Mouse (Mus musculus) ovary, postnatal 14 days (tissue): ENCODE measurements around the gene Uchl4.
"Not testable (repeated sequence)": the region's sequence is repeated elsewhere in the genome, so short reads cannot be mapped to it uniquely, and the experiment has no call there.

Experiments used
- DNase-seq: peaks from one replicate; pipeline ENCODE4 v3.0.0; 2022; ENCODE audit warnings: low spot score

The Uchl4 gene

GRCm38 (mm10) chr9:64231171-64231570 is 3.8 kb upstream of the Uchl4 start:
- DNase-seq = no peak

- DNase-seq = no peak
These were observed 3.3 kb upstream of the Uchl4 start for GRCm38 (mm10) chr9:64231674-64232073.

- no peak for DNase-seq
These were observed 2.6 kb upstream of the Uchl4 start for GRCm38 (mm10) chr9:64232257-64232957.

GRCm38 (mm10) chr9:64233656-64234055 is 1.3 kb upstream of the Uchl4 start:
- no peak for DNase-seq

GRCm38 (mm10) chr9:64236056-64236455 is 1.1 kb downstream of the Uchl4 start:
- DNase-seq = no peak

- no peak for DNase-seq
These were observed 5.1 kb downstream of the Uchl4 start for GRCm38 (mm10) chr9:64240116-64240515.

- no peak for DNase-seq
These were observed 5.7 kb downstream of the Uchl4 start for GRCm38 (mm10) chr9:64240681-64241080.

- no peak for DNase-seq
These were observed 7.4 kb downstream of the Uchl4 start for GRCm38 (mm10) chr9:64242381-64242831.

GRCm38 (mm10) chr9:64249371-64249770 is 14.4 kb downstream of the Uchl4 start:
- DNase-seq = no peak

- DNase-seq = no peak
These were observed 15.2 kb downstream of the Uchl4 start for GRCm38 (mm10) chr9:64250111-64250730.

- DNase-seq = peak; percentile 12
These were observed 17.6 kb downstream of the Uchl4 start for GRCm38 (mm10) chr9:64252591-64253020.

GRCm38 (mm10) chr9:64253021-64253904 is 18.3 kb downstream of the Uchl4 start, which contains the start of gene Map2k1:
Gene Map2k1 (minus strand): TSS chr9:64253631.
- peak; percentile 100 for DNase-seq

- DNase-seq = no peak
These were observed 20.4 kb downstream of the Uchl4 start for GRCm38 (mm10) chr9:64255422-64255821.

- no peak for DNase-seq
These were observed 21.2 kb downstream of the Uchl4 start for GRCm38 (mm10) chr9:64256204-64256603.

- DNase-seq = no peak
These were observed 24.9 kb downstream of the Uchl4 start for GRCm38 (mm10) chr9:64259906-64260305.

- no peak for DNase-seq
These were observed 26.0 kb downstream of the Uchl4 start for GRCm38 (mm10) chr9:64261023-64261422.

- DNase-seq = no peak
These were observed 29.8 kb downstream of the Uchl4 start for GRCm38 (mm10) chr9:64264813-64265212.

- DNase-seq = no peak
These were observed 32.2 kb downstream of the Uchl4 start for GRCm38 (mm10) chr9:64267231-64267630.

- no peak for DNase-seq
These were observed 33.2 kb downstream of the Uchl4 start for GRCm38 (mm10) chr9:64268196-64268595.

GRCm38 (mm10) chr9:64268836-64269235 is 33.8 kb downstream of the Uchl4 start:
- DNase-seq = not testable (repeated sequence)

GRCm38 (mm10) chr9:64271249-64271648 is 36.2 kb downstream of the Uchl4 start:
- no peak for DNase-seq

- DNase-seq = peak; percentile 23
These were observed 37.6 kb downstream of the Uchl4 start for GRCm38 (mm10) chr9:64272611-64273010.

- no peak for DNase-seq
These were observed 38.8 kb downstream of the Uchl4 start for GRCm38 (mm10) chr9:64273757-64274156.
